Comparison of ENCODE assay signal across 27 mouse cellular contexts in the genomic region with DNA sequence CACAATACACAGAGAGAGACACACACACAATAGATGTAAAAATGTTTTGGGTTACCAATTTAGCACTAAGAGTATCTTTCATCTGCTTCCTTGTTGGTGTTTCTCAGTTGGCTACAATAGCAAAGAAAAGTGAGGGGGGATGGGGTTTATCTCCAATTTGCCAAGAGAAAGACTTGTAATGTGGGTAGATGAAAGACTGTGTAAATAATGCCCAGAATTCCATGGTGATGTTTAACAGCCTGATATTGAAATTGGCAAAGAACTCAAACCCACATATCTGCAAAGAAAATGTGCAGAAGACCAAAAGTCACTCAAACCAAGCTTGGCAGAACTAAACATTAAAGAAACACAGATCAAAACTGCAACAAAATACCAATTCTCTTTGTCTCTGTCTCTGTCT. TPM values are rescaled to one million over a fixed set of nuclear protein-coding genes. Genes with fewer than 3 reads are reported as not detected.
DNase-seq lines count a peak whose midpoint lies in the region; TF ChIP-seq lines count a peak whose summit lies in the region.
"Had no signal": no experiment of that assay in that cellular context is flagged by ENCODE, and none has a peak within 500 bp of the region (broad histone marks: within the 10 kb centered on the region; RNA-seq: fewer than 3 reads in every experiment).

No protein-coding gene starts in this region.

- H3K27ac ChIP-seq in embryonic fibroblast, embryonic 13.5 days (ENCODE audit: insufficient read depth, low read length) = peak overlapping the region; percentile 72
- H3K27ac ChIP-seq: embryonic facial prominence, embryonic 13.5 days; embryonic facial prominence, embryonic 15.5 days; forebrain, embryonic 13.5 days; forebrain, embryonic 15.5 days had no signal

- DNase-seq in 3T3-L1 (ENCODE audit: low read depth, low spot score) = peak; percentile 51
- peak; percentile 58 for DNase-seq in Muller cell, postnatal 12 days (ENCODE audit: inconsistent ontology term)
- DNase-seq in MN1 (ENCODE audit: low spot score) = no peak
- DNase-seq in urinary bladder, postnatal 14 days (ENCODE audit: low spot score) = no peak
- DNase-seq in right cerebral cortex, adult 18-20 months = no peak
- DNase-seq: adrenal gland, adult 2 months; adrenal gland, postnatal 10 days; adrenal gland, postnatal 25 days; B cell, adult 2 months; cerebellum, adult 11 months; cerebellum, adult 18-20 months; cerebellum, adult 8-10 months; cerebellum, adult 9-11 months; cerebellum, postnatal 14 days; cerebellum, postnatal 36 days; embryo, embryonic 11 days; forebrain, postnatal 0 days had no signal

- H3K4me3 ChIP-seq in embryonic fibroblast, embryonic 13.5 days (ENCODE audit: insufficient read depth, low read length) = no peak overlapping the region
- H3K4me3 ChIP-seq: embryonic facial prominence, embryonic 13.5 days; embryonic facial prominence, embryonic 15.5 days; forebrain, embryonic 13.5 days; forebrain, embryonic 15.5 days had no signal

- no peak for TF ChIP-seq POLR2A in embryonic fibroblast, embryonic 13.5 days (IDR thresholded peaks at IDR 0.05; ENCODE audit: low read depth, low read length)

- H3K4me1 ChIP-seq in embryonic fibroblast, embryonic 13.5 days (ENCODE audit: control insufficient read depth, insufficient read depth, low read length) = no peaks in the 10 kb centered on the region; the same call in 1 of the 2 replicates
- H3K4me1 ChIP-seq: embryonic facial prominence, embryonic 13.5 days; embryonic facial prominence, embryonic 15.5 days; forebrain, embryonic 13.5 days; forebrain, embryonic 15.5 days had no signal

- no peak for TF ChIP-seq CTCF in embryonic fibroblast, embryonic 13.5 days (IDR thresholded peaks at IDR 0.05; ENCODE audit: borderline replicate concordance, insufficient read depth, low read length)

RNA-seq across cellular contexts. Expression of a gene that starts 3.6 kb away (rescaled TPM):
- polyA plus RNA-seq in embryonic fibroblast, embryonic 13.5 days (2011; ENCODE audit: insufficient read length, low read depth, missing spikeins) = not detected in 2 replicates
- polyA plus RNA-seq: adrenal gland, adult 2 months; brain, embryonic 14.5 days; CD4-positive, CD25-positive, alpha-beta regulatory T cell, adult 4 months; embryonic facial prominence, embryonic 11.5 days; embryonic facial prominence, embryonic 13.5 days; forebrain, embryonic 11.5 days; forebrain, embryonic 13.5 days; forebrain, embryonic 15.5 days; forebrain, postnatal 0 days; G1E had no signal

Comparison
In these comparisons a context has a peak if more than half of its experiments do, and no peak if none do; other contexts are left out.
1. DNase-seq: peak in 3T3-L1 (single experiment) and Muller cell, postnatal 12 days (single experiment); none in MN1 (single experiment), urinary bladder, postnatal 14 days (single experiment) and right cerebral cortex, adult 18-20 months (single experiment).